Mouse (Mus musculus): Measurements from ENCODE around the gene Il11ra1. TPM values are rescaled to one million over a fixed set of nuclear protein-coding genes. Genes with fewer than 3 reads are reported as not detected.
"Not testable (repeated sequence)": the region's sequence is repeated elsewhere in the genome, so short reads cannot be mapped to it uniquely, and the experiment has no call there.

Il11ra1 gene
- total RNA-seq, 2 experiments from 2014 or later, result 74.2 to 87.4 TPM

DNA sequence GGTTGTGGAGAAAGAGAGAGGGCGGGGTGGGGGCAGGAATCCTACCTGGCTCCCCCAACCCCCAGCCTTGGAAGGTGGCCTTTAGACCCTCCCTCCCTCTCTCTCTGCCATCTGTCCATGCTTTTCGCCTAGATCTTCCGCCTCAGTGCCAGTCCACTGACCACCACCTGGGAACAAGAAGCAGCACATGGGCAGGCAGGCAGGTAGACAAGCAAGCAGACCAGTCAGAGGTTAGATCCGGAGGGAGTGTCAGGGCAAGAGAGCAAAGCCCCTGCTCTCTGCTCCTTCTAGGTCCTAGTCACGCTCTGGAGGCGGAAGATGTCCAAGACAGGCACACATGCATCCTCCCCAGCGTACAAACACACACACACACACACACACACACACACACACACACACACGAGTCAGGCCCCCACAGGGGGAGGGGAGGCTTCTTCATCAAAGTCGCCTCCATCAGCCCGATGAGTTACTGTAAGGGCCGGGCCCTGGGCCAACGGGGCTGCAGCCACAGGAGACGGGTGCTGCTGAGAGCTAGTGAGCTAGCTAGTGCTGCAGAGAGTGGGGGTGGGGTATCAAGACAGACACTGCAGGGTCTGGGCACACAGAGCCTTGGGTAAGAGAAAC lies 22.7 kb upstream of the Il11ra1 start:
- no peak for DNase-seq (ENCODE audit: low spot score)

DNA sequence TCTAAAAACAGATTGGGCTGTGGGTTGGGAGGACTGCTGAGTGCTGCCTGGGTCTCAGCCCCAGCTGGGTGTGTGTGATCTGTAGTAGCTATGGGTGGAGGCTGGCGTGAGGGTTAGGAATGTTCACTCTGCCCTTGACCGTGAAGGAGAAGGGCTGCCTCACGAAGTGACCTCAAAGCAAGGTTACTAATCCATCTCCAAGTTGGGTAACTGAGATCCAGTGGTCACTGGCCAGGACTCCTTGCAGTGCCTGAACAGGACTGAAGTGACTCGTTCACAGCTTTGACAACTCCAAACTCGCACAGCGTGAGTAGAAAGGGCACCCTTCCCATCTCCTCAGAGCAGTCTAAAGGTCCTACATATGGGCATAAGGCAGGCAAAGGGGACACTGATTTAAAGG lies 20.9 kb upstream of the Il11ra1 start:
- DNase-seq (ENCODE audit: low spot score), result no peak
- intact Hi-C loops (cut with DNase I), result no loop called here

More for the DNA sequence above, 22.7 kb upstream of the Il11ra1 start:
- intact Hi-C loops (cut with DNase I), result no loop called here

- intact Hi-C loops (cut with DNase I), result no loop called here
- DNase-seq (ENCODE audit: low spot score), result no peak
These were observed 20.5 kb upstream of the Il11ra1 start for GRCm38 (mm10) chr4:41679291-41679690.

GRCm38 (mm10) chr4:41681176-41681575 lies 18.6 kb upstream of the Il11ra1 start:
- no peak for DNase-seq (ENCODE audit: low spot score)
- intact Hi-C loops (cut with DNase I), result no loop called here

DNA sequence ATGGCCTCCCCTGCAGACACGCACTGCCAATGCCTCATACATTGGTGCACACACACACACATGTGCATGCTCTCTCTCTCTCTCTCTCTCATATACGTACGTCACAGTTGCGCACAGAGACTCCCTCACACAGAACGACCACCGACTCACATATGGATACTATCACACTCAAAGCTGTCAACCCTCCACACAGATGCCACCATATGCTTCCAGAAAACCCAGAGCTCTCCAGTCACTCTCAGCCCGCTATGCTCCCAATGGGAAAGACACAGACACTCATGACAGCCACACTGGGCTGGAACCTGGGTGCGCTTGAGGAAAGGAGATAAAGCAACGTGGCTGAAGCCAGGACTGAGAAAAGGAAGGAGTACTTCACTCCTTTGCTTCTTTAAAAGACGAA lies 17.8 kb upstream of the Il11ra1 start:
- intact Hi-C loops (cut with DNase I), result no loop called here
- no peak for DNase-seq (ENCODE audit: low spot score)

GRCm38 (mm10) chr4:41682789-41683188 lies 17.0 kb upstream of the Il11ra1 start:
- intact Hi-C loops (cut with DNase I), result no loop called here
- DNase-seq (ENCODE audit: low spot score), result no peak

- DNase-seq (ENCODE audit: low spot score); intact Hi-C loops (cut with DNase I): not testable (repeated sequence)
These were observed 16.5 kb upstream of the Il11ra1 start for GRCm38 (mm10) chr4:41683303-41683702.

DNA sequence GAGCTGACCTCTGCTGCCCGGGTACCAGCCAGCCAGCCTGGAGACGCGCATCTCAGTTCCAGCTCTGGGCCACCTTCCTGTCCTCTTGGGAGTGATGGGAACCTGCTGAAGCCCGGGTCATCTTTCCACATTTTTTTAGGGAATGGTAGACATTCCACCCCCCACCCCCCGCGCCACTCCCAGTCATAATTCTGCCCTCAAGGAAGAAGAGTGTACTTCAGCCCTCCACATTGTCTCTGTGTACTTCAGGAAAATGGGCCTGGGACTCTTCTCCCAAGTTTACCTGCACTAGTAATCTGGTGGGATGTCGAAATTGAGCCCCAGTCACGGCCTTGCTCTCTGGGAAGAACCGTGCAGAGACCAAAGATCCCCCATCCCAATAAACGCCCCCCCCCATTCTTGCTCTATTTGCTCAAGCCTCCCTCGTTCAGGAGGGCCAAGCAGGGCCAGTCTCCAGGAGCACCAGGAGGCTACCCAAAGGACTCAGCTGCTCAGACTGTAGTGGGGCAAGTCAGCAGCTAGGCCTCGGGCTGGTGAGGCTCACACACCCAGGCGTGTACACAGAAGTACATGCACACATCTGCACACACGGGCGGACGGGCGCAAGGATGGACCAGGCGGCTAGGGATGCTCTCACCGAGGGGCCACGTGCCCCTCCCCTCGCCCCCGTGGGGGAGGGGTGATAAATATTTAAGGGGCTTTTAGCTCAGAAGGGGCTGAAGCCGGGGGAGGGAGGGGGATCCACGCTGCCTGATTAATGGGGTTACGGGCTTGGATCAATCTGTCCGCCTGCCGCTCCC lies 15.5 kb upstream of the Il11ra1 start:
- DNase-seq (ENCODE audit: low spot score); intact Hi-C loops (cut with DNase I): not testable (repeated sequence)

- DNase-seq (ENCODE audit: low spot score); intact Hi-C loops (cut with DNase I): not testable (repeated sequence)
These were observed 14.8 kb upstream of the Il11ra1 start for GRCm38 (mm10) chr4:41684931-41685453.

GRCm38 (mm10) chr4:41685882-41686492 lies 13.8 kb upstream of the Il11ra1 start:
- DNase-seq (ENCODE audit: low spot score); intact Hi-C loops (cut with DNase I): not testable (repeated sequence)

GRCm38 (mm10) chr4:41688562-41688961 lies 11.2 kb upstream of the Il11ra1 start:
- DNase-seq (ENCODE audit: low spot score); intact Hi-C loops (cut with DNase I): not testable (repeated sequence)

- intact Hi-C loops (cut with DNase I), result not testable (repeated sequence)
These were observed 9.8 kb upstream of the Il11ra1 start for GRCm38 (mm10) chr4:41690014-41690413.

GRCm38 (mm10) chr4:41693511-41693910 lies 6.3 kb upstream of the Il11ra1 start:
- intact Hi-C loops (cut with DNase I); DNase-seq (ENCODE audit: low spot score): not testable (repeated sequence)

More at GRCm38 (mm10) chr4:41690014-41690413, 9.8 kb upstream of the Il11ra1 start:
- DNase-seq (ENCODE audit: low spot score), result not testable (repeated sequence)

- DNase-seq (ENCODE audit: low spot score), result not testable (repeated sequence)
- intact Hi-C loops (cut with DNase I), result loop anchor here (2.0 kb wide), 1 partner anchor 37 kb away; no protein-coding TSS in a partner anchor
These were observed 4.0 kb upstream of the Il11ra1 start for GRCm38 (mm10) chr4:41695800-41696199.

- DNase-seq (ENCODE audit: low spot score), result not testable (repeated sequence)
- intact Hi-C loops (cut with DNase I), result loop anchor here (2.0 kb wide), 1 partner anchor 38 kb away; no protein-coding TSS in a partner anchor
These were observed 3.3 kb upstream of the Il11ra1 start for GRCm38 (mm10) chr4:41696452-41696851.

DNA sequence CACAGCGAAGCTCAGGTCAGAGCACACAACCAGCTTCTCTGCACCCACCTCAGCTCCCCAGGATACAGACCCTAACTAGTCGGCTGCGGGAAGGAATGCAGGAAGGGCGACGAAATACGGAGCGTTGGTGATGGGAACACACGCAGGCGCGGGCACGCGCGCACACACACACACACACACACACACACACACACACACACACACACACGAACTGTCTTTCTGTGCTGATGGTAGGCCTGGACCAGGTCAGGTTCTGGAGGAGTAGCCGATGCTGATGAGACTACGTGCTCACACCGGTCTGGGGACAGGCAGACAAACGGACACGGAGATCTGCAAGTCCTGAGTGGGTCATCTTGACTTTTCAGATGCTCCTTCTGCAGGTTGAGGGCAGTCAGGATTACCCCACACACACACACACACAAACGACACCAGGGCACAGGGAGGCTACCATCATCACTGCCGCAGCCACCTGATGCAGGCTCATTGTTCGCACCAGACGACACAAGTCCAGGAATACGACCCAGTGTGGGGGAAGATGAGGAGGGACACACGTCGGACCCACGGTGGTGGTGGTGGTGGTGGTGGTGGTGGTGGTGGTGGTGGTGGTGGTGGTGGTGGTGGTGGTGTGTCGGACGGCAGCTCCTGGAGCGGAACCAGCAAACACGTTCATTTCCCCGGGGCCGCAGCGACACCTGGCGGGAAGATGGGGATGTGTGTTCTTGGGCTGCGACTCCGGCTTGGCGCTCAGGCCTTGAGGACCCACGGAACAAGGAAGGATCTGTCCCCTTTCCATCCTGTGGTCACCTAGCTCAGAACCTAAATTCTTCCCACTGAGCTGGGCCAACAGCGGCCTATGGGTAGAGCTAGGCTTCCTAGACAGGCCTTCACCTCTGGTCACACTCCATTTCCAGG lies 2.6 kb upstream of the Il11ra1 start, which contains the start of gene Cntfr:
Cntfr (minus strand) TSS at position 160 of the 912 bp plus-strand sequence.
- intact Hi-C loops (cut with DNase I), result loop anchor here (2.0 kb wide), 1 partner anchor 38 kb away; no protein-coding TSS in a partner anchor
- DNase-seq (ENCODE audit: low spot score), result peak; percentile 62

- intact Hi-C loops (cut with DNase I), result not testable (repeated sequence)
- peak; percentile 49 for DNase-seq (ENCODE audit: low spot score)
These were observed 1.3 kb upstream of the Il11ra1 start for GRCm38 (mm10) chr4:41698421-41699016.

DNA sequence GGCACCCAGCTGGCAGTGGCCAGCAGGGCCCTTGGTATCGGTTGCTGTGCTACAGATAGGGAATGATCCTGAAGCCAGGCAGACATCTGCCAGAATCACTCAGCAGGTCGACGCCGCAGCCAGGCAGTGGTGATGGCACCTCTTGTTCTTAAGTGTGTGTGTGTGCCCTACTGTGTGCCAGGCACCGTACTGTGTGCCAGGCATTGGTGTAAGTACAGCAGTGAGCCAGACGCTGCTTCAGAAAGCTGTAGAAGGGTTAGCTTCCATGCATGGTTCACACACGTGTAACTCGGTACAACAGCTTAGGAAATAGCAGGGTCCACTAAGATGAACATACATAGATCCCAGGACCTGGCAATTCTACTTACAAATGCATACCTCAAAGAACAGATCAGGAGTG lies 435 bp downstream of the Il11ra1 start:
- intact Hi-C loops (cut with DNase I); DNase-seq (ENCODE audit: low spot score): not testable (repeated sequence)

GRCm38 (mm10) chr4:41702226-41702625 lies 2.4 kb downstream of the Il11ra1 start:
- intact Hi-C loops (cut with DNase I); DNase-seq (ENCODE audit: low spot score): not testable (repeated sequence)
